Mouse (Mus musculus): ENCODE data around the gene Htr1d.

DNA sequence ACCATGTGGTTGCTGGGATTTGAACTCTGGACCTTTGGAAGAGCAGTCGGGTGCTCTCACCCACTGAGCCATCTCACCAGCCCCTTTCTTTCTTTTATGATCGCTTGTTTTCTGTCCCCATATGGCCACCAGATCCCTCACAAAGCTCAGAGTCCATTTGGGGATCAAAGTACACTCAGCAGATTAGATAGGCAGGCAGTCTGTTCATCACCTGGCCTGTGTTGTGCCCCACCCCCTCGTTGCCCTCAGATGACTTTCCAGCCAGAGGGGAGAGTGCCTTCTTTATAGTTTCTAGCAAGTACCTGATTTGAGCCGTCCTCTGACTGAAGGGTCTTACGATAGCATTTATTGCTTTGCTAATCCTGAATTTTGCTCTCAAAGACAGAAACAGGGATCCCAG lies 29.5 kb downstream of the Htr1d start:
- TF ChIP-seq CTCF (conservative IDR thresholded peaks at IDR 0.05; ENCODE audit: low read length) (no peak), POU5F1 (IDR thresholded peaks at IDR 0.05; ENCODE audit: borderline replicate concordance, low read length) (no peak), NANOG (IDR thresholded peaks at IDR 0.05; ENCODE audit: borderline replicate concordance, low read length) (no peak)
